Mouse (Mus musculus): ENCODE results near the gene Fam110c.

Fam110c gene

GRCm38 (mm10) chr12:31101821-31102220 lies 28.2 kb downstream of the Fam110c start:
- DNase-seq (ENCODE audit: low read depth, low spot score), result no peak

- DNase-seq (ENCODE audit: low read depth, low spot score), result peak; percentile 7
Measured at GRCm38 (mm10) chr12:31116005-31116466, 42.4 kb downstream of the Fam110c start.

DNA sequence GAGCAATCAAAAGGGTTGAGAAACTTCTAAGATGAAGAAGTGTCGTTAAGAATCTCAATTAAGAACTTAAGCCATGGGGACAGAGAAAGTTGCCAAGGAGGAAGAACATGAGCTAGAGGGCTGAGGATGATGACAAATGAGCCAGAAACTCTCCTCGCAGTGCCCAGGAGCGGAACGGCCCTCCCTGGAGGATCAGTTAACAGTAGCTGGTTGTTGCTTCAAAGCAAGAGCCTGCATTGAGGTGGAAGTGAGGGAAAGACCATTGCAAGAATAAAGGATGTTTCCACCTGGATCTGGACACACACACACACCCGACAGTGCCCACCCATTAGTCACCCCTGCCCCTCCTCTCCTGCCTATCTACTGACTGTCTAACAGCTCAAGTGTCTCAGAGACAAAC lies 46.9 kb downstream of the Fam110c start:
- no peak for DNase-seq (ENCODE audit: low read depth, low spot score)

DNA sequence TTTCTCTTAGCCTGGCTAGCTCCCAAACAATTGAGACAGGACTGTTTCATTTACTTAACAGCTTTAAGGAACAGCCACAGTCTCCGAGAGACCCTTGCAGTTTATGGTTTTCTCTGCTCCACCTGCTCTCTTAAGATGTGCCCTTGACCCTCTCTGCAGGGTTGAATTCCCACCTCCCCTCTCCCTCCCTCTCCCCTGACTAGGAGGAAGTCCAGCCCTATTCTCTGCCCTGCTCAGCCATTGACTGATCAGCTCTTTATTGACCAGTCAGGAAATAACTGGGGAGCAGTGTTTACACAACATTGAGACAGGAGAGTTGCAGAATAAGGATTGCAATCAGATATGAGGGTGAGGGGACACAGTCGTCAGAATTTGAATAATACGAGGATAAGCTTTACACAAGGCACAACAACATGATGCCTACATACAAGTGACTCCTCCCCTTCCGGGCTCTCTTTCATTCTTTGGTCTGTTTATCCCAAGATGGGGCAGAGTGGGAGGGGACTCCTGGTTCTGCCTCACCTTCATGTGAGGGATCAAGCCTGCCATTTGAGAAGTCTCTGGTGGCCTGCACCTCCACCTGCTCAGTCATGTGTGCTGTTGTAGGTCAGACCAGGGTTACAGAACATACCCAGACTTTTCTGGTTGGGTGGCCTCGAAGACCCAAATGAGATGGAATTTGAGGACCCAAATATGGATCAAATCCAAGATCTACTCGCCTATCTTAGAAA lies 49.4 kb downstream of the Fam110c start:
- DNase-seq (ENCODE audit: low read depth, low spot score), result no peak

GRCm38 (mm10) chr12:31126071-31126470 lies 52.4 kb downstream of the Fam110c start:
- DNase-seq (ENCODE audit: low read depth, low spot score), result no peak

GRCm38 (mm10) chr12:31129548-31129947 lies 55.9 kb downstream of the Fam110c start:
- no peak for DNase-seq (ENCODE audit: low read depth, low spot score)
